Mouse (Mus musculus) ES-E14 (cell line): ENCODE data around the gene Sec61a2. TPM values are rescaled to one million over a fixed set of nuclear protein-coding genes. Genes with fewer than 3 reads are reported as not detected.

Experiments used
- DNase-seq: peaks from one replicate; pipeline ENCODE4 v3.0.0-alpha.2; 2013; ENCODE audit warnings: low read depth, low spot score
- H3K27ac ChIP-seq: 2 replicates; pipeline ENCODE4 v1.5.1; 2012; ENCODE audit warnings: low read depth, mild to moderate bottlenecking, low read length, moderate library complexity, mixed read lengths; ENCODE audit not compliant: poor library complexity, insufficient read depth, severe bottlenecking
- H3K36me3 ChIP-seq: 2 replicates; pipeline ENCODE4 v1.6.1; 2012; ENCODE audit warnings: mild to moderate bottlenecking, low read length, moderate library complexity, mixed read lengths; ENCODE audit not compliant: control insufficient read depth, poor library complexity, insufficient read depth, severe bottlenecking
- H3K4me1 ChIP-seq, 2 experiments: fragments of 150-350 bp in 1 of 2; sonication (generic) in 1 of 2; 2 replicates each; pipeline ENCODE4 v1.6.1; 2012; ENCODE audit warnings: low read length in 2 of 2, mild to moderate bottlenecking in 1 of 2, mixed read lengths in 1 of 2; ENCODE audit not compliant: control insufficient read depth in 2 of 2, insufficient read depth in 2 of 2, poor library complexity in 1 of 2
- H3K4me3 ChIP-seq, 2 experiments: fragments of 150-350 bp in 1 of 2; sonication (generic) in 1 of 2; 2 replicates each; pipeline ENCODE4 v1.5.1; 2012; ENCODE audit warnings: low read length in 2 of 2, low read depth in 1 of 2, mild to moderate bottlenecking in 1 of 2, mixed read lengths in 1 of 2; ENCODE audit not compliant: insufficient read depth in 1 of 2, poor library complexity in 1 of 2, severe bottlenecking in 1 of 2
- H3K9ac ChIP-seq: 2 replicates; pipeline ENCODE4 v1.6.1; 2012; ENCODE audit warnings: low read depth, mild to moderate bottlenecking, low read length, mixed read lengths; ENCODE audit not compliant: poor library complexity, insufficient read depth, severe bottlenecking
- H3K9me3 ChIP-seq: fragments of 150-350 bp; sonication (generic); 2 replicates; pipeline ENCODE4 v1.6.1; 2012; ENCODE audit warnings: low read depth, mild to moderate bottlenecking, low read length; ENCODE audit not compliant: control insufficient read depth, insufficient read depth
- CHD2 ChIP-seq: IDR thresholded peaks from 2 replicates; pipeline ENCODE4 v1.6.1; 2014; ENCODE audit warnings: mild to moderate bottlenecking, low read depth, low read length, inconsistent platforms
- HCFC1 ChIP-seq: IDR thresholded peaks from 2 replicates; pipeline ENCODE4 v1.6.1; 2012; ENCODE audit warnings: low read length, inconsistent platforms, borderline replicate concordance; ENCODE audit not compliant: insufficient read depth
- MAFK ChIP-seq: IDR thresholded peaks from 2 replicates; pipeline ENCODE4 v1.6.1; 2014; ENCODE audit warnings: mild to moderate bottlenecking, low read depth, low read length, inconsistent platforms; ENCODE audit not compliant: insufficient read depth
- ZC3H11A ChIP-seq: IDR thresholded peaks from 2 replicates; pipeline ENCODE4 v1.6.1; 2012; ENCODE audit warnings: low read depth, mild to moderate bottlenecking, inconsistent platforms, low read length, borderline replicate concordance
- ZNF384 ChIP-seq: IDR thresholded peaks from 2 replicates; pipeline ENCODE4 v1.6.1; 2012; ENCODE audit warnings: low read depth, low read length, inconsistent platforms
- in situ Hi-C, 2 experiments: fragments of 600-800 bp; cut with MboI; formaldehyde crosslinking; loops; one replicate each; pipeline ENCODE4 v1.15.1; 2025; ENCODE audit warnings: low sequenced_read_pairs in 2 of 2, inconsistent platforms in 1 of 2; ENCODE audit not compliant: unreplicated experiment in 2 of 2
- total RNA-seq: library from RNA; depleted of rRNA; stranded (reverse); fragments of 300-350 nt; gene quantifications from 2 replicates; pipeline ENCODE4 v1.2.3, GENCODE M21; 2012

Sec61a2 gene
- total RNA-seq, 1 experiment = 56.1 TPM

- no peak overlapping the region for H3K9ac ChIP-seq
- in situ Hi-C loops = no loop called here
- no peaks in the 10 kb centered on the region for H3K9me3 ChIP-seq
- H3K27ac ChIP-seq = no peak overlapping the region
- H3K4me3 ChIP-seq = no peak overlapping the region
- TF ChIP-seq ZC3H11A (no peak), CHD2 (no peak), ZNF384 (no peak), HCFC1 (no peak), MAFK (no peak)
- DNase-seq = no peak
- peaks cover 16% of the 10 kb centered on the region for H3K36me3 ChIP-seq
- peaks cover 0 to 2% of the 10 kb centered on the region in 2 experiments; a peak in 1 of 4 replicates for H3K4me1 ChIP-seq
Observed at GRCm38 (mm10) chr2:5869746-5870145, 25.5 kb downstream of the Sec61a2 start.

GRCm38 (mm10) chr2:5867681-5868080, 27.6 kb downstream of the Sec61a2 start:
- TF ChIP-seq MAFK (no peak), HCFC1 (no peak), ZNF384 (no peak), ZC3H11A (no peak), CHD2 (no peak)
- Histone ChIP-seq H3K9me3 (no peaks in the 10 kb centered on the region), H3K36me3 (peaks cover 18% of the 10 kb centered on the region), H3K4me3 (no peak overlapping the region), H3K4me1 (no peaks in the 10 kb centered on the region), H3K27ac (no peak overlapping the region), H3K9ac (no peak overlapping the region)
- no peak for DNase-seq
- in situ Hi-C loops = no loop called here

GRCm38 (mm10) chr2:5862834-5863233, 32.4 kb downstream of the Sec61a2 start, which contains the start of gene Gm13199:
Gene Gm13199, minus strand, starts transcription at chr2:5862934.
- Histone ChIP-seq H3K27ac (no peak within 1 kb of the TSS), H3K9me3 (no peaks in the 10 kb centered on the region), H3K4me1 (no peaks in the 10 kb centered on the region), H3K9ac (no peak within 1 kb of the TSS), H3K36me3 (peaks cover 29% of the 10 kb centered on the region), H3K4me3 (no peak within 1 kb of the TSS)
- DNase-seq = no peak
- in situ Hi-C loops = no loop called here
- TF ChIP-seq ZNF384 (no peak), MAFK (no peak), HCFC1 (no peak), ZC3H11A (no peak), CHD2 (no peak)

- H3K4me3 ChIP-seq = no peak overlapping the region
- in situ Hi-C loops = no loop called here
- no peaks in the 10 kb centered on the region for H3K9me3 ChIP-seq
- H3K27ac ChIP-seq = no peak overlapping the region
- H3K9ac ChIP-seq = no peak overlapping the region
- no peak for TF ChIP-seq MAFK
- TF ChIP-seq CHD2 = no peak
- TF ChIP-seq ZNF384 = no peak
- TF ChIP-seq ZC3H11A = no peak
- no peak for TF ChIP-seq HCFC1
- peaks cover 0 to 5% of the 10 kb centered on the region in 2 experiments; a peak in 2 of 4 replicates for H3K4me1 ChIP-seq
- H3K36me3 ChIP-seq = peaks cover 13% of the 10 kb centered on the region
- DNase-seq = no peak
Observed at GRCm38 (mm10) chr2:5851866-5852265, 43.4 kb downstream of the Sec61a2 start.

- in situ Hi-C loops = no loop called here
- TF ChIP-seq HCFC1 = no peak
- TF ChIP-seq CHD2 = no peak
- no peak overlapping the region for H3K4me3 ChIP-seq
- H3K9me3 ChIP-seq = no peaks in the 10 kb centered on the region
- H3K36me3 ChIP-seq = peaks cover 12% of the 10 kb centered on the region; the same call in 1 of the 2 replicates
- no peak overlapping the region for H3K9ac ChIP-seq
- H3K4me1 ChIP-seq = peaks cover under 1 to 5% of the 10 kb centered on the region in 2 experiments; a peak in 2 of 4 replicates
- DNase-seq = no peak
- H3K27ac ChIP-seq = no peak overlapping the region
Observed at GRCm38 (mm10) chr2:5851116-5851515, 44.1 kb downstream of the Sec61a2 start.
